Mouse (Mus musculus): Measurements from ENCODE around the gene Cdyl.

DNA sequence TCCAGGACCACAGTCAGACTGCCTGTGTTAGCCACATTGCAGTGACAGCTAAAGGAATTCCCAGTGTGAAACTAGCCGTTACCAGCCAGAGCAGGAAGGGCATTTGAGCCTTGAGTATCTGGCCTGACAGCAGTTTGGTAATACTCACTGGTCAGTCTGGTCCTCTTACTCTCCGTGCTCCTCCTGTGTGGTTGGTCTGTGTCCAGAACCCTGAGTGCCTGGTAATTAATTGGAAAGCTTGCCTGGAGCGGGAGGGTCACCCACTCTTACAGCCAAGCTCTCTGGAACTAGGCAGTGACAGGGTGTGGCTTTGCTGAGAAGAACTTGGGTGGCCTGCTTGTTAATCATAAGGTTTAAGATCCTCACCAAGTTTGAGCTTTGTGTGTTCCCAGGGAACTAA, 189.1 kb downstream of the Cdyl start:
- TF ChIP-seq CTCF (conservative IDR thresholded peaks at IDR 0.05; ENCODE audit: insufficient read depth, insufficient read length, low read depth, low read length), result no peak
- TF ChIP-seq POLR2A (IDR thresholded peaks at IDR 0.05; ENCODE audit: low read depth, low read length), result no peak

Data from kidney, adult 2 months (tissue).